Mouse (Mus musculus) activated CD4-positive, CD25-positive, alpha-beta regulatory T cell, adult 9 weeks (primary cell): ENCODE results near the gene Specc1l. TPM values are rescaled to one million over a fixed set of nuclear protein-coding genes. Genes with fewer than 3 reads are reported as not detected.

Experiments
- polyA plus RNA-seq: library from polyadenylated mRNA; unstranded; fragments of 100-300 nt; shearing (Covaris generic); gene quantifications from one replicate; pipeline ENCODE4 v1.2.1, GENCODE M21; 2017

Specc1l gene
- polyA plus RNA-seq, result 23.5 TPM

DNA sequence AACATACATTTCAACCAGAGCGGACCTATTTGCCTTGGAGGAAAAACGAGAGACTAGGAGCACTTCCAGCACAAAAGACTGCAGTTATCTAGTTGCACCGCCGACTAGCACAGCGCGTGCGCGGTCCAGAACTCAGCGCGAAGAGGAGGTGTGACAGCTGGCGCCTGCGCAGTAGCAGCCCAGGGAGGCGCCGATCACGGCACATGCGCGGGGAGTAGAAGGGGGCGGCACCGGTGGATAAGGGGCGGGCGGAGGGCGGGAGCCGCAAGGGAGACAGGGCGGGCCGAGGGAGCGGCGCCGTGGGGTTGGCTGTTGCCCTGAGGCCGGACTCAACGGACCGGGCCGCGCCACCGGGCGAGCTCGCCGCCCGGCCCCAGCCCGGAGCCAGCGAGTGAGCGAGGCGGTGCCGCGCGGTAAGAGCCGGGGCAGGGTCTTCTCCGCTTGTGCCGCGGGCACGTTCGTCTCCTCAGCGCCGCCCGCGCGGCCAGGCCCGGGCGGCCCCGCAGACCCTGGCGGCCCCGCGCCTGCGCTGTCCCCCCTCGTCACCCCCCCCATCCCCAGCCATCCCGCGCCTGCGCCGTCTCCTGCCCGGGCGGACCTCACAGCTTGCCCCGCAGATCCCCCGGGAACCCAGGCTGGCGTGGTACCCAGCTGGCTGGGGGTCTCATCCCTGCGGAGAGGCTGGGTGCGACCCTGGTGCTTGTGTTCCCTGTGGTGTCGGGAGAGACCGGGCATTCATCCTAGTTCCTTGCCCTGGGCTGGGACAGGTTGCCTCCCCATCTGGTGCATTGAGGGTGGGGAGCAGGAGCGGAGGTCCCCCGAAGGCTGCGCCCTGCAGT is at the start of gene Specc1l:
Gene Specc1l, plus strand, starts transcription at position 267 of the 839 bp plus-strand sequence.

DNA sequence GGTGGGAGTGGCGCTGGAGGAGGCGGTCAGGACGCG is 104.8 kb downstream of the Specc1l start, which contains the start of gene Adora2a:
Gene Adora2a, plus strand, starts transcription at position 6 of the 36 bp plus-strand sequence.

Other genes starting within 250 kb of the Specc1l start
- not detected for gene Gnaz, start 244.9 kb upstream of the Specc1l start, polyA plus RNA-seq
- not detected for gene Rsph14, start 179.5 kb upstream of the Specc1l start, polyA plus RNA-seq
- 1.6 TPM for gene Rab36, start 175.0 kb upstream of the Specc1l start, polyA plus RNA-seq
- 2.0 TPM for gene Bcr, start 151.5 kb upstream of the Specc1l start, polyA plus RNA-seq
- 58.9 TPM for gene Adora2a, start 104.8 kb downstream of the Specc1l start, polyA plus RNA-seq
- gene Upb1, start 189.0 kb downstream of the Specc1l start, polyA plus RNA-seq, result 0.07 TPM